In genomic region chr3:89277281-89278021, GRCm38 (mm10) we compare ENCODE assay signal across 8 mouse cellular contexts. TPM values are rescaled to one million over a fixed set of nuclear protein-coding genes. Genes with fewer than 3 reads are reported as not detected.
DNase-seq lines count a peak whose midpoint lies in the region; ATAC-seq and TF ChIP-seq lines count a peak whose summit lies in the region.

No protein-coding gene starts in this region.

- H3K9ac ChIP-seq in embryonic facial prominence, embryonic 14.5 days (ENCODE audit: low read depth, low read length) = peak overlapping the region; percentile 71
- no peak overlapping the region for H3K9ac ChIP-seq in hindbrain, postnatal 0 days (replicated peaks; ENCODE audit: low read length)
- H3K9ac ChIP-seq in liver, embryonic 14.5 days (replicated peaks) = no peak overlapping the region
- H3K9ac ChIP-seq in stomach, postnatal 0 days (ENCODE audit: low read length) = peak overlapping the region; percentile 89

- H3K4me2 ChIP-seq in embryonic facial prominence, embryonic 14.5 days (ENCODE audit: low read depth, low read length) = peak overlapping the region; percentile 80
- H3K4me2 ChIP-seq in hindbrain, postnatal 0 days (ENCODE audit: low read depth, low read length) = peak overlapping the region; percentile 89; the same call in 1 of the 2 replicates
- peak overlapping the region; percentile 48 for H3K4me2 ChIP-seq in liver, embryonic 14.5 days (ENCODE audit: low read depth)
- peak overlapping the region; percentile 91 for H3K4me2 ChIP-seq in stomach, postnatal 0 days (replicated peaks; ENCODE audit: low read depth)

- H3K4me3 ChIP-seq in embryonic facial prominence, embryonic 14.5 days (ENCODE audit: low read depth, low read length) = peak overlapping the region; percentile 50
- H3K4me3 ChIP-seq in hindbrain, postnatal 0 days (ENCODE audit: low read length) = peak overlapping the region; percentile 14; the same call in 1 of the 2 replicates
- H3K4me3 ChIP-seq in liver, embryonic 14.5 days (ENCODE audit: insufficient read depth in 1 of 2, low read depth in 2 of 2, low read length in 2 of 2) = no peak overlapping the region
- peak overlapping the region; percentile 67 for H3K4me3 ChIP-seq in stomach, postnatal 0 days (ENCODE audit: low read depth, low read length)

- peak overlapping the region; percentile 82 for H3K27ac ChIP-seq in embryonic facial prominence, embryonic 14.5 days (replicated peaks; ENCODE audit: low read depth, low read length)
- H3K27ac ChIP-seq in hindbrain, postnatal 0 days = no peak overlapping the region
- no peak overlapping the region for H3K27ac ChIP-seq in liver, embryonic 14.5 days
- peak overlapping the region; percentile 96 for H3K27ac ChIP-seq in stomach, postnatal 0 days (replicated peaks)

- TF ChIP-seq EP300 in liver, embryonic 14.5 days (IDR thresholded peaks at IDR 0.05; ENCODE audit: low read depth) = no peak
- no peak for TF ChIP-seq EP300 in stomach, postnatal 0 days (optimal IDR thresholded peaks at IDR 0.05)

- WGBS in embryonic facial prominence, embryonic 14.5 days = 35% methylated on average over 14 of the region's 14 CpGs
- WGBS in hindbrain, postnatal 0 days = 54% methylated on average over 14 of the region's 14 CpGs
- WGBS in liver, embryonic 14.5 days (ENCODE audit: insufficient replicate concordance) = 37% methylated on average over 14 of the region's 14 CpGs
- WGBS in stomach, postnatal 0 days = 23% methylated on average over 14 of the region's 14 CpGs

- peak; percentile 37 for DNase-seq in layer of hippocampus, adult 11-12 months (ENCODE audit: low spot score)
- no peak for DNase-seq in layer of hippocampus, postnatal 14 days (ENCODE audit: low spot score in 2 of 2)
- peak; percentile 64 for DNase-seq in embryonic facial prominence, embryonic 14.5 days (ENCODE audit: low spot score)
- DNase-seq in hindbrain, postnatal 0 days (ENCODE audit: low spot score) = peak; percentile 20
- no peak for DNase-seq in liver, embryonic 14.5 days (ENCODE audit: low read depth in 3 of 3, low spot score in 3 of 3)
- peak; percentile 76 for DNase-seq in stomach, postnatal 0 days (ENCODE audit: low spot score)
- DNase-seq in right cerebral cortex, postnatal 4 days = no peak
- DNase-seq in spleen, adult 12 weeks (ENCODE audit: low spot score) = no peak

- H3K27me3 ChIP-seq in embryonic facial prominence, embryonic 14.5 days (replicated peaks; ENCODE audit: control insufficient read depth, insufficient read depth, low read length) = 0 out of 2 replicates have a peak, but pooled peaks cover 7% of the 10 kb centered on the region
- H3K27me3 ChIP-seq in hindbrain, postnatal 0 days (ENCODE audit: insufficient read depth, low read length) = no peaks in the 10 kb centered on the region
- H3K27me3 ChIP-seq in liver, embryonic 14.5 days (ENCODE audit: control insufficient read depth, insufficient read depth, low read length) = peaks cover 44% of the 10 kb centered on the region
- no peaks in the 10 kb centered on the region for H3K27me3 ChIP-seq in stomach, postnatal 0 days (ENCODE audit: control insufficient read depth, insufficient read depth, low read length)

- TF ChIP-seq CTCF in hindbrain, postnatal 0 days (IDR thresholded peaks at IDR 0.05; ENCODE audit: low read depth) = no peak
- no peak for TF ChIP-seq CTCF in liver, embryonic 14.5 days (IDR thresholded peaks at IDR 0.05; ENCODE audit: low read depth)
- no peak for TF ChIP-seq CTCF in stomach, postnatal 0 days (IDR thresholded peaks at IDR 0.05; ENCODE audit: low read depth)

- H3K36me3 ChIP-seq in embryonic facial prominence, embryonic 14.5 days (ENCODE audit: control insufficient read depth, insufficient read depth, low read length) = peaks cover 19% of the 10 kb centered on the region
- H3K36me3 ChIP-seq in hindbrain, postnatal 0 days (ENCODE audit: insufficient read depth, low read length) = no peaks in the 10 kb centered on the region
- no peaks in the 10 kb centered on the region for H3K36me3 ChIP-seq in liver, embryonic 14.5 days (replicated peaks; ENCODE audit: control insufficient read depth, insufficient read depth, low read depth)
- H3K36me3 ChIP-seq in stomach, postnatal 0 days (ENCODE audit: control insufficient read depth, insufficient read depth, low read length) = peaks cover under 1% of the 10 kb centered on the region

- ATAC-seq in embryonic facial prominence, embryonic 14.5 days (ENCODE audit: low read depth) = peak; percentile 3; the same call in 1 of the 2 replicates
- ATAC-seq in hindbrain, postnatal 0 days = no peak
- no peak for ATAC-seq in liver, embryonic 14.5 days (ENCODE audit: insufficient read depth)
- ATAC-seq in stomach, postnatal 0 days (ENCODE audit: low FRiP score, low TSS enrichment) = peak; percentile 19

- H3K4me1 ChIP-seq in embryonic facial prominence, embryonic 14.5 days (ENCODE audit: control insufficient read depth, insufficient read depth, low read length) = peaks cover 27% of the 10 kb centered on the region
- peaks cover 14% of the 10 kb centered on the region; the same call in 1 of the 2 replicates for H3K4me1 ChIP-seq in hindbrain, postnatal 0 days (ENCODE audit: insufficient read depth, low read length)
- no peaks in the 10 kb centered on the region for H3K4me1 ChIP-seq in liver, embryonic 14.5 days (replicated peaks; ENCODE audit: control insufficient read depth in 2 of 2, insufficient read depth in 2 of 2, low read length in 1 of 2)
- H3K4me1 ChIP-seq in stomach, postnatal 0 days (replicated peaks; ENCODE audit: control insufficient read depth, insufficient read depth) = peaks cover 11% of the 10 kb centered on the region; the same call in 1 of the 2 replicates

- no peaks in the 10 kb centered on the region for H3K9me3 ChIP-seq in embryonic facial prominence, embryonic 14.5 days (ENCODE audit: control insufficient read depth, low read length)
- H3K9me3 ChIP-seq in hindbrain, postnatal 0 days (ENCODE audit: low read length) = no peaks in the 10 kb centered on the region
- no peaks in the 10 kb centered on the region for H3K9me3 ChIP-seq in liver, embryonic 14.5 days (ENCODE audit: control insufficient read depth, low read length)
- H3K9me3 ChIP-seq in stomach, postnatal 0 days (ENCODE audit: control insufficient read depth, low read length) = no peaks in the 10 kb centered on the region

RNA-seq across cellular contexts. Expression of gene Efna1, which starts 3.5 kb away (rescaled TPM):
- total RNA-seq in layer of hippocampus, postnatal 14 days (2021) = 1 to 10 TPM; 6.4 TPM
- 33.8 and 35.8 TPM in 2 replicates for polyA plus RNA-seq in embryonic facial prominence, embryonic 14.5 days (2014; fragmentation: Nextera tagmentation; extraction: Ambion mirVana)
- total RNA-seq in hindbrain, postnatal 0 days (2014; rRNA removed) = 3.9 and 5.9 TPM in 2 replicates
- polyA plus RNA-seq in hindbrain, postnatal 0 days (2015; fragmentation: Nextera tagmentation; extraction: Ambion mirVana) = 7.4 and 10.9 TPM in 2 replicates
- 3.6 and 3.7 TPM in 2 replicates for polyA plus RNA-seq in liver, embryonic 14.5 days (2012; rRNA removed)
- 2.9 TPM in 2 replicates for polyA plus RNA-seq in liver, embryonic 14.5 days (2014; fragmentation: Nextera tagmentation; extraction: Ambion mirVana)
- 34.8 and 36.6 TPM in 2 replicates for polyA plus RNA-seq in stomach, postnatal 0 days (2015; fragmentation: Nextera tagmentation; extraction: Ambion mirVana)

RNA-seq across cellular contexts. Expression of gene Slc50a1, which starts 7.1 kb away (rescaled TPM):
- total RNA-seq in layer of hippocampus, postnatal 14 days (2021) = 10 to 100 TPM; 37.1 to 40.2 TPM
- polyA plus RNA-seq in embryonic facial prominence, embryonic 14.5 days (2014; fragmentation: Nextera tagmentation; extraction: Ambion mirVana) = 70.5 and 80.2 TPM in 2 replicates
- total RNA-seq in hindbrain, postnatal 0 days (2014; rRNA removed) = 30.1 and 30.8 TPM in 2 replicates
- 47.2 and 49.1 TPM in 2 replicates for polyA plus RNA-seq in hindbrain, postnatal 0 days (2015; fragmentation: Nextera tagmentation; extraction: Ambion mirVana)
- 16.5 and 21.8 TPM in 2 replicates for polyA plus RNA-seq in liver, embryonic 14.5 days (2012; rRNA removed)
- 17.3 and 18.7 TPM in 2 replicates for polyA plus RNA-seq in liver, embryonic 14.5 days (2014; fragmentation: Nextera tagmentation; extraction: Ambion mirVana)
- polyA plus RNA-seq in stomach, postnatal 0 days (2015; fragmentation: Nextera tagmentation; extraction: Ambion mirVana) = 107 and 113 TPM in 2 replicates

RNA-seq across cellular contexts. Expression of gene Dpm3, which starts 18.3 kb away (rescaled TPM):
- total RNA-seq in layer of hippocampus, postnatal 14 days (2021) = 10 to 100 TPM; 50.0 to 63.2 TPM
- polyA plus RNA-seq in embryonic facial prominence, embryonic 14.5 days (2014; fragmentation: Nextera tagmentation; extraction: Ambion mirVana) = 151 and 177 TPM in 2 replicates
- 295 and 347 TPM in 2 replicates for total RNA-seq in hindbrain, postnatal 0 days (2014; rRNA removed)
- polyA plus RNA-seq in hindbrain, postnatal 0 days (2015; fragmentation: Nextera tagmentation; extraction: Ambion mirVana) = 95.5 and 97.8 TPM in 2 replicates
- 89.7 and 115 TPM in 2 replicates for polyA plus RNA-seq in liver, embryonic 14.5 days (2012; rRNA removed)
- polyA plus RNA-seq in liver, embryonic 14.5 days (2014; fragmentation: Nextera tagmentation; extraction: Ambion mirVana) = 64.3 and 65.8 TPM in 2 replicates
- polyA plus RNA-seq in stomach, postnatal 0 days (2015; fragmentation: Nextera tagmentation; extraction: Ambion mirVana) = 140 and 152 TPM in 2 replicates

RNA-seq across cellular contexts. Expression of gene Trim46, which starts 31.3 kb away (rescaled TPM):
- total RNA-seq in layer of hippocampus, postnatal 14 days (2021) = 10 to 100 TPM; 97.0 to 99.4 TPM
- polyA plus RNA-seq in embryonic facial prominence, embryonic 14.5 days (2014; fragmentation: Nextera tagmentation; extraction: Ambion mirVana) = 3.7 and 4.7 TPM in 2 replicates
- total RNA-seq in hindbrain, postnatal 0 days (2014; rRNA removed) = 97.9 and 101 TPM in 2 replicates
- polyA plus RNA-seq in hindbrain, postnatal 0 days (2015; fragmentation: Nextera tagmentation; extraction: Ambion mirVana) = 42.9 and 49.8 TPM in 2 replicates
- polyA plus RNA-seq in liver, embryonic 14.5 days (2012; rRNA removed) = 0.29 and 0.41 TPM in 2 replicates
- polyA plus RNA-seq in liver, embryonic 14.5 days (2014; fragmentation: Nextera tagmentation; extraction: Ambion mirVana) = 0.05 TPM in 1 of 2 replicates, not detected in the other
- polyA plus RNA-seq in stomach, postnatal 0 days (2015; fragmentation: Nextera tagmentation; extraction: Ambion mirVana) = 2.7 and 3.3 TPM in 2 replicates

RNA-seq across cellular contexts. Expression of gene Krtcap2, which starts 31.7 kb away (rescaled TPM):
- total RNA-seq in layer of hippocampus, postnatal 14 days (2021) = 10 to 100 TPM; 77.3 to 90.2 TPM
- polyA plus RNA-seq in embryonic facial prominence, embryonic 14.5 days (2014; fragmentation: Nextera tagmentation; extraction: Ambion mirVana) = 324 and 349 TPM in 2 replicates
- 74.9 and 111 TPM in 2 replicates for total RNA-seq in hindbrain, postnatal 0 days (2014; rRNA removed)
- polyA plus RNA-seq in hindbrain, postnatal 0 days (2015; fragmentation: Nextera tagmentation; extraction: Ambion mirVana) = 250 and 268 TPM in 2 replicates
- polyA plus RNA-seq in liver, embryonic 14.5 days (2012; rRNA removed) = 26.3 and 26.4 TPM in 2 replicates
- 117 and 138 TPM in 2 replicates for polyA plus RNA-seq in liver, embryonic 14.5 days (2014; fragmentation: Nextera tagmentation; extraction: Ambion mirVana)
- 266 and 314 TPM in 2 replicates for polyA plus RNA-seq in stomach, postnatal 0 days (2015; fragmentation: Nextera tagmentation; extraction: Ambion mirVana)

Comparison
In these comparisons a context has a peak if more than half of its experiments do, and no peak if none do; other contexts are left out.
1. DNase-seq: peak in layer of hippocampus, adult 11-12 months (single experiment), embryonic facial prominence, embryonic 14.5 days (single experiment), hindbrain, postnatal 0 days (single experiment) and stomach, postnatal 0 days (single experiment); none in layer of hippocampus, postnatal 14 days (0 of 2), liver, embryonic 14.5 days (0 of 3), right cerebral cortex, postnatal 4 days (single experiment) and spleen, adult 12 weeks (single experiment).
2. ATAC-seq: peak in embryonic facial prominence, embryonic 14.5 days (single experiment) and stomach, postnatal 0 days (single experiment); none in hindbrain, postnatal 0 days (single experiment) and liver, embryonic 14.5 days (single experiment).
3. H3K27ac ChIP-seq: peak in embryonic facial prominence, embryonic 14.5 days (single experiment) and stomach, postnatal 0 days (single experiment); none in hindbrain, postnatal 0 days (single experiment) and liver, embryonic 14.5 days (single experiment).
4. H3K4me3 ChIP-seq: peak in embryonic facial prominence, embryonic 14.5 days (single experiment), hindbrain, postnatal 0 days (single experiment) and stomach, postnatal 0 days (single experiment); none in liver, embryonic 14.5 days (0 of 2).
5. H3K9ac ChIP-seq: peak in embryonic facial prominence, embryonic 14.5 days (single experiment) and stomach, postnatal 0 days (single experiment); none in hindbrain, postnatal 0 days (single experiment) and liver, embryonic 14.5 days (single experiment).
6. Peak in every context shown above with its lines, with median percentiles within 50 percentile points of each other: H3K4me2 ChIP-seq.